Mouse (Mus musculus): ENCODE results near the gene Ets1. TPM values are rescaled to one million over a fixed set of nuclear protein-coding genes. Genes with fewer than 3 reads are reported as not detected.

Gene Ets1
- polyA plus RNA-seq, 1 experiment: not detected

- TF ChIP-seq GATA1 (IDR thresholded peaks at IDR 0.05; ENCODE audit: low read length): no peak
These were observed 73.3 kb downstream of the Ets1 start for GRCm38 (mm10) chr9:32709359-32709758.

- no peak for TF ChIP-seq GATA1 (IDR thresholded peaks at IDR 0.05; ENCODE audit: low read length)
These were observed 74.0 kb downstream of the Ets1 start for GRCm38 (mm10) chr9:32709764-32710734.

GRCm38 (mm10) chr9:32710987-32711652 lies 75.1 kb downstream of the Ets1 start:
- TF ChIP-seq GATA1 (IDR thresholded peaks at IDR 0.05; ENCODE audit: low read length): no peak

GRCm38 (mm10) chr9:32711768-32712167 lies 75.7 kb downstream of the Ets1 start:
- TF ChIP-seq GATA1 (IDR thresholded peaks at IDR 0.05; ENCODE audit: low read length): no peak

- TF ChIP-seq GATA1 (IDR thresholded peaks at IDR 0.05; ENCODE audit: low read length): no peak
These were observed 76.4 kb downstream of the Ets1 start for GRCm38 (mm10) chr9:32712383-32712910.

- no peak for TF ChIP-seq GATA1 (IDR thresholded peaks at IDR 0.05; ENCODE audit: low read length)
These were observed 77.1 kb downstream of the Ets1 start for GRCm38 (mm10) chr9:32713106-32713505.

- no peak for TF ChIP-seq GATA1 (IDR thresholded peaks at IDR 0.05; ENCODE audit: low read length)
These were observed 77.8 kb downstream of the Ets1 start for GRCm38 (mm10) chr9:32713790-32714189.

GRCm38 (mm10) chr9:32714487-32714886 lies 78.5 kb downstream of the Ets1 start:
- no peak for TF ChIP-seq GATA1 (IDR thresholded peaks at IDR 0.05; ENCODE audit: low read length)

GRCm38 (mm10) chr9:32715806-32716466 lies 79.9 kb downstream of the Ets1 start:
- no peak for TF ChIP-seq GATA1 (IDR thresholded peaks at IDR 0.05; ENCODE audit: low read length)

- no peak for TF ChIP-seq GATA1 (IDR thresholded peaks at IDR 0.05; ENCODE audit: low read length)
These were observed 81.4 kb downstream of the Ets1 start for GRCm38 (mm10) chr9:32717268-32717920.

- no peak for TF ChIP-seq GATA1 (IDR thresholded peaks at IDR 0.05; ENCODE audit: low read length)
These were observed 82.2 kb downstream of the Ets1 start for GRCm38 (mm10) chr9:32717931-32718820.

- TF ChIP-seq GATA1 (IDR thresholded peaks at IDR 0.05; ENCODE audit: low read length): no peak
These were observed 82.8 kb downstream of the Ets1 start for GRCm38 (mm10) chr9:32718868-32719267.

GRCm38 (mm10) chr9:32719941-32720263 lies 83.9 kb downstream of the Ets1 start:
- TF ChIP-seq GATA1 (IDR thresholded peaks at IDR 0.05; ENCODE audit: low read length): no peak

- TF ChIP-seq GATA1 (IDR thresholded peaks at IDR 0.05; ENCODE audit: low read length): no peak
These were observed 84.4 kb downstream of the Ets1 start for GRCm38 (mm10) chr9:32720264-32721031.
